Mouse (Mus musculus) lung, postnatal 25 days (tissue): ENCODE measurements around the gene Slamf7.
"Not testable (repeated sequence)": the region's sequence is repeated elsewhere in the genome, so short reads cannot be mapped to it uniquely, and the experiment has no call there.

ENCODE experiments used
- DNase-seq: peaks from one replicate; pipeline ENCODE4 v3.0.0; 2022; ENCODE audit warnings: low spot score

The Slamf7 gene

GRCm38 (mm10) chr1:171652734-171653133 is at the start of gene Slamf7:
Gene Slamf7 (minus strand): TSS chr1:171653035.
- no peak for DNase-seq

GRCm38 (mm10) chr1:171698983-171699382 is 46.1 kb upstream of the Slamf7 start:
- DNase-seq, result peak; percentile 24

GRCm38 (mm10) chr1:171693918-171694317 is 41.1 kb upstream of the Slamf7 start:
- no peak for DNase-seq

- no peak for DNase-seq
Measured at GRCm38 (mm10) chr1:171687320-171687719, 34.5 kb upstream of the Slamf7 start.

GRCm38 (mm10) chr1:171684923-171685322 is 32.1 kb upstream of the Slamf7 start:
- no peak for DNase-seq

GRCm38 (mm10) chr1:171681531-171682299 is 28.9 kb upstream of the Slamf7 start, which contains the start of gene Cd48:
Gene Cd48 (plus strand): TSS chr1:171682009.
- DNase-seq, result no peak

GRCm38 (mm10) chr1:171681009-171681408 is 28.2 kb upstream of the Slamf7 start:
- DNase-seq, result peak; percentile 37

- no peak for DNase-seq
Measured at GRCm38 (mm10) chr1:171677721-171678120, 24.9 kb upstream of the Slamf7 start.

- DNase-seq, result no peak
Measured at GRCm38 (mm10) chr1:171674467-171674866, 21.6 kb upstream of the Slamf7 start.

- DNase-seq, result no peak
Measured at GRCm38 (mm10) chr1:171672854-171673475, 20.1 kb upstream of the Slamf7 start.

GRCm38 (mm10) chr1:171672451-171672850 is 19.6 kb upstream of the Slamf7 start:
- DNase-seq, result not testable (repeated sequence)

GRCm38 (mm10) chr1:171667160-171667559 is 14.3 kb upstream of the Slamf7 start:
- no peak for DNase-seq

GRCm38 (mm10) chr1:171666350-171666749 is 13.5 kb upstream of the Slamf7 start:
- DNase-seq, result no peak

GRCm38 (mm10) chr1:171663757-171664156 is 10.9 kb upstream of the Slamf7 start:
- no peak for DNase-seq

GRCm38 (mm10) chr1:171661482-171661881 is 8.6 kb upstream of the Slamf7 start:
- no peak for DNase-seq

GRCm38 (mm10) chr1:171660423-171660822 is 7.6 kb upstream of the Slamf7 start:
- DNase-seq, result no peak

- DNase-seq, result no peak
Measured at GRCm38 (mm10) chr1:171658561-171658991, 5.7 kb upstream of the Slamf7 start.

- no peak for DNase-seq
Measured at GRCm38 (mm10) chr1:171648840-171649239, 4.0 kb downstream of the Slamf7 start.

GRCm38 (mm10) chr1:171647716-171648115 is 5.1 kb downstream of the Slamf7 start:
- DNase-seq, result no peak

GRCm38 (mm10) chr1:171646429-171646940 is 6.3 kb downstream of the Slamf7 start:
- DNase-seq, result no peak

- no peak for DNase-seq
Measured at GRCm38 (mm10) chr1:171643612-171644011, 9.2 kb downstream of the Slamf7 start.

GRCm38 (mm10) chr1:171640796-171641195 is 12.0 kb downstream of the Slamf7 start:
- DNase-seq, result no peak

- no peak for DNase-seq
Measured at GRCm38 (mm10) chr1:171638686-171639085, 14.1 kb downstream of the Slamf7 start.
